Mouse (Mus musculus): ENCODE measurements at regions not wholly inside any gene's neighbourhood (a gene's known extent, or its start where the extent isn't known, plus 50 kb on each side); places are given as distances from the start of the nearest gene placed in this dataset.

DNA sequence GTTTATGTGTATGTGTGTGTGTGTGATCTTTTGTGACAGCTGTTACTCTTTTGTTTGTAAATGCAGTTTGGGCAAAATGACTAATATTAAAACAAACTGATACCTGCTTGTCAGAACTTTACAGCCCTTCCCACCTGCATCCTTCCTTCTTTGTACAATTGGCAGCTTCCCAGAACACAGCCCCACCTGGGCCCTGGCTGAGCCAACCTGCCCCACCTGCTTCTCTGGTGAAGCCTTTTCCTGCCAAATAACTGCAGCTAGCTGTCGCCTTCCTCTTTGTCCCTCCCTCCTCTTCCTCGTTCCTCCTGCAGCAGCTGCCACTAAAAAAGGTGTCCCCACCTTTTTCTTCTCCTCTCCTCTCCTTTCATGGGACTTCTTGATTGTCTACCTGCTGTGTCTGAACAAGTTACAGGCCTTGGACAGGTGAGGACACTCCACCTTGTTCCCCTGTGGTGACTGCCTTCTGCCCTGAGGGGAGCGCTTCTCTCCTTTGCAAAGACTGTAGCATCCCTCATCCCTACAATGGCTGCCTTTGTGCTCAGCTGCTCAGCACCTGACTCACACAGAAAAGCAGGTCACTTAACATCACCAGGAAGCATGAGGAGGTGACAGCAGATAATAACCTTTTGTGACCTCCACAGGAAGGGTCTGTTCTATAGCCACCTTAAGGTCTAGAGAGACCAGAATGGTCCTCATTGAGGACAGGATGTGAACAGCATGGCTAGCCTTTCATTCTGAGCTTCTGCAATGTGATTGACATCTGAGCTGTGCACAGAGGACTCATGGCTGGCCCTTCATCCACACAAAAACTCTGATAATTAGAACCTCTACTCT lies 295.2 kb downstream of the Epha4 start:
- Histone ChIP-seq H3K9ac (no peak overlapping the region), H3K36me3 (replicated peaks; ENCODE audit: control insufficient read depth, insufficient read depth) (no peaks in the 10 kb centered on the region), H3K4me3 (replicated peaks; ENCODE audit: low read length) (no peak overlapping the region), H3K27me3 (ENCODE audit: control insufficient read depth, insufficient read depth, low read length) (no peaks in the 10 kb centered on the region), H3K4me2 (replicated peaks) (no peak overlapping the region), H3K4me1 (replicated peaks; ENCODE audit: control insufficient read depth, insufficient read depth, low read length) (no peaks in the 10 kb centered on the region), H3K9me3 (ENCODE audit: control insufficient read depth, low read length) (no peaks in the 10 kb centered on the region), H3K27ac (no peak overlapping the region)
- WGBS: 90% methylated on average over 3 of the region's 3 CpGs
- no peak for DNase-seq (ENCODE audit: low spot score)
- ATAC-seq (ENCODE audit: low FRiP score): no peak

DNA sequence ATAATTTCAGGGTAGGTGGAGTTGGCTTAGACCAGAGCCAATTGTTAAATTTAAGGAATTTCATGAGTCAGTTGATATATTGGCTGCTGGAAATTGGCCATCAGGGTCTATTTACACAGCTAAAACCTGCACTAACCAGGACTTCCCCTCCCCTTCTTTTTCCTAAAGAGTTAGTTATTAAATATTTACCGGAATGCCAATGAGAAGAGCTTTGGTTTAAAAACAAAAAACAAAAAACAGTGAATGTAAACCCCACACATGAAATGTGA lies 294.6 kb downstream of the Epha4 start:
- ATAC-seq (ENCODE audit: low FRiP score): no peak
- Histone ChIP-seq H3K4me3 (replicated peaks; ENCODE audit: low read length) (no peak overlapping the region), H3K36me3 (replicated peaks; ENCODE audit: control insufficient read depth, insufficient read depth) (no peaks in the 10 kb centered on the region), H3K27me3 (ENCODE audit: control insufficient read depth, insufficient read depth, low read length) (no peaks in the 10 kb centered on the region), H3K9ac (no peak overlapping the region), H3K4me2 (replicated peaks) (no peak overlapping the region), H3K4me1 (replicated peaks; ENCODE audit: control insufficient read depth, insufficient read depth, low read length) (no peaks in the 10 kb centered on the region), H3K9me3 (ENCODE audit: control insufficient read depth, low read length) (no peaks in the 10 kb centered on the region), H3K27ac (no peak overlapping the region)
- WGBS: 89% methylated on average over 1 of the region's 1 CpGs
- DNase-seq (ENCODE audit: low spot score): no peak

DNA sequence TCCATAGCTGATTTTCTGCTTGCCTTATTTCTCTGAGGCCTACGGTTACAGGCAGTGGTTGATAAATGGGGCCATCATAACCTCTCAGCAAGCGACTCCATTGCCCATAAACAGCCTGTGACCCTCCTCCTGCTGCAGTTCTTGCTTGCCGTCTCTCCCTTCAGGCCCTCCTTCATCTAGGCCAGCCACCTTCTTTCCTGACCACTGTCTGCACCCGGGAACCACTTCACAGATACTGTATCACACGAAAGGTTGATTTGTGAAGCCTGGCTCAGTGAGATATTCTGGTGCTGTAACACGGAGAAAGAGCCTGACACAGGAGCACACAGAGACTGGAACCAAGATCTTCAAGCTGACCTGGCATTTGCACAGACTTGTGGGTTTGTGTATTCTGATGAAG lies 294.1 kb downstream of the Epha4 start:
- no peaks in the 10 kb centered on the region for H3K27me3 ChIP-seq (ENCODE audit: control insufficient read depth, insufficient read depth, low read length)
- H3K9ac ChIP-seq: no peak overlapping the region
- H3K4me2 ChIP-seq (replicated peaks): no peak overlapping the region
- H3K4me3 ChIP-seq (replicated peaks; ENCODE audit: low read length): no peak overlapping the region
- no peaks in the 10 kb centered on the region for H3K9me3 ChIP-seq (ENCODE audit: control insufficient read depth, low read length)
- no peak overlapping the region for H3K27ac ChIP-seq
- ATAC-seq (ENCODE audit: low FRiP score) (no peak), DNase-seq (ENCODE audit: low spot score) (no peak)
- no peaks in the 10 kb centered on the region for H3K4me1 ChIP-seq (replicated peaks; ENCODE audit: control insufficient read depth, insufficient read depth, low read length)
- no peaks in the 10 kb centered on the region for H3K36me3 ChIP-seq (replicated peaks; ENCODE audit: control insufficient read depth, insufficient read depth)
- WGBS: 77% methylated on average over 6 of the region's 6 CpGs

DNA sequence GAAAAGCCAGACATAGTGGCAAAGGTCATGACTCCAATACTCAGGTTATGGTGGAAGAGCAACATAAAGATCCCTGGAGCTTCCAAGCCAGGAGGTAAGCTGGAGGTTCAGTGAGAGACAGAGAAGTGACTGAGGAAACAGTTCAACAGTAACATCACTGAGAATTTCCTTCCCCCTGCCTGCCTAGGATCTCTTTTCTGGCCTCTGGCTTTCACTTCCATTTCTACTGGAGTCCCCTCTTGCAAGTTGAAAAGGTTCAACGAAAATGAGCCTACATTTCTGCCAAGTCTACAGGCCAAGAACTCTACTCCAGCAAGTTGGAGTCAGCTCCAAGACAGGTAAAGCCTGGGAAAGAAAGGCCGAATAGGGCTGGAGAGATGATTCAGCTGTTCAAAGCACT lies 293.0 kb downstream of the Epha4 start:
- ATAC-seq (ENCODE audit: low FRiP score): no peak

DNA sequence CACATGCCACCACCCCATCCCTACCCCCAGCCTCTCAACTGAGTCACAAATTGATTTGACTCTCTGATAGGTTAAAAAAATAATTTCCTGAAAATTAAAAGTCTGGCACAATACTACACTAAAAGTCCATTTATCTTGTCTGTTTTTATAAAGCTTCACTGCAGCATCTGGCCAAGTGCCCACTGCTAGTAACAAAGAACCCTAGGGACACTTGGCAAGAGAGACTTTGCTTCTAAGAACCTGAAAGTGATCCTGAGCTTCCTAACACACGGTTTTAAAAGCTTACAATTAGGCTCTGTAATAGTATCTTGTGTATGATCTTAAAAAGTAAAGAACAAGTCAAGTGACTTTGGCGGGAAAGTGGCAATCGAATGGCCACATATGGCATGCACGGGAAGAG lies 288.3 kb downstream of the Epha4 start:
- DNase-seq (ENCODE audit: low spot score) (no peak), ATAC-seq (ENCODE audit: low FRiP score) (no peak)
- 0 out of 2 replicates have a peak, but pooled peaks cover 2% of the 10 kb centered on the region for H3K4me1 ChIP-seq (replicated peaks; ENCODE audit: control insufficient read depth, insufficient read depth, low read length)
- no peak overlapping the region for H3K9ac ChIP-seq
- H3K27ac ChIP-seq: no peak overlapping the region
- H3K4me3 ChIP-seq (replicated peaks; ENCODE audit: low read length): no peak overlapping the region
- 48% methylated on average over 4 of the region's 4 CpGs for WGBS
- no peaks in the 10 kb centered on the region for H3K9me3 ChIP-seq (ENCODE audit: control insufficient read depth, low read length)
- no peak overlapping the region for H3K4me2 ChIP-seq (replicated peaks)
- no peaks in the 10 kb centered on the region for H3K27me3 ChIP-seq (ENCODE audit: control insufficient read depth, insufficient read depth, low read length)
- H3K36me3 ChIP-seq (replicated peaks; ENCODE audit: control insufficient read depth, insufficient read depth): no peaks in the 10 kb centered on the region

More for the DNA sequence above, 293.0 kb downstream of the Epha4 start:
- Histone ChIP-seq H3K9ac (no peak overlapping the region), H3K9me3 (ENCODE audit: control insufficient read depth, low read length) (no peaks in the 10 kb centered on the region), H3K4me1 (replicated peaks; ENCODE audit: control insufficient read depth, insufficient read depth, low read length) (no peaks in the 10 kb centered on the region), H3K4me2 (replicated peaks) (no peak overlapping the region), H3K36me3 (replicated peaks; ENCODE audit: control insufficient read depth, insufficient read depth) (no peaks in the 10 kb centered on the region), H3K27ac (no peak overlapping the region), H3K27me3 (ENCODE audit: control insufficient read depth, insufficient read depth, low read length) (no peaks in the 10 kb centered on the region), H3K4me3 (replicated peaks; ENCODE audit: low read length) (no peak overlapping the region)
- no peak for DNase-seq (ENCODE audit: low spot score)
- 90% methylated on average over 2 of the region's 2 CpGs for WGBS

DNA sequence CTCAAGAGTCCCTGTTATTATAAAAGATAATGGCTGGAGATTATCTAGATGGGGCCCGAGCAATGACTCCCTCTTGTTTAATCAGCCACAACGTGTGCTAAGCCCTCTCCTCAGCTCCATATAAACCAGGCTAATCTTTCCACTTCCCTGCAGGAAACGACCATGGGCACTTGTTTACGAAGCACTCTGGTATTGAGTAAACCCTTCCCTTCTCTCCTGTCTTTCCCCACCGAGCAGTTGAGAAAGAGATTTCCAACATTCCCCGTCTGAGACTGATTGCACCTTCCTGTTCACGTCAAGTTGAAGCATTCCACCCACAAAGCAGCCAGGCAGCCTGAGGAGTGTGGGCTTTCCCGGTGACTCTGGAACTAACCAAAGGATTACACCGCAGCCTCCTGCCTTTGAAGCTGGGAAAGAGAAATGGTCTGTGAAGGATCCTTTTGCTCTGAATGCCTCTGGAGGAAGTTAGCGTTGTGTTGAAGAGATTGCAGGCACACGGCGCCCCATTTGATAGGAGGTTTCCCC lies 287.8 kb downstream of the Epha4 start:
- DNase-seq (ENCODE audit: low spot score) (no peak), ATAC-seq (ENCODE audit: low FRiP score) (no peak)
- no peaks in the 10 kb centered on the region for H3K36me3 ChIP-seq (replicated peaks; ENCODE audit: control insufficient read depth, insufficient read depth)
- no peak overlapping the region for H3K9ac ChIP-seq
- H3K9me3 ChIP-seq (ENCODE audit: control insufficient read depth, low read length): no peaks in the 10 kb centered on the region
- 0 out of 2 replicates have a peak overlapping the region, but pooled peaks have one; percentile 11 for H3K4me2 ChIP-seq (replicated peaks)
- WGBS: 23% methylated on average over 12 of the region's 12 CpGs
- no peaks in the 10 kb centered on the region for H3K27me3 ChIP-seq (ENCODE audit: control insufficient read depth, insufficient read depth, low read length)
- no peak overlapping the region for H3K27ac ChIP-seq
- no peak overlapping the region for H3K4me3 ChIP-seq (replicated peaks; ENCODE audit: low read length)
- 0 out of 2 replicates have a peak, but pooled peaks cover 2% of the 10 kb centered on the region for H3K4me1 ChIP-seq (replicated peaks; ENCODE audit: control insufficient read depth, insufficient read depth, low read length)

DNA sequence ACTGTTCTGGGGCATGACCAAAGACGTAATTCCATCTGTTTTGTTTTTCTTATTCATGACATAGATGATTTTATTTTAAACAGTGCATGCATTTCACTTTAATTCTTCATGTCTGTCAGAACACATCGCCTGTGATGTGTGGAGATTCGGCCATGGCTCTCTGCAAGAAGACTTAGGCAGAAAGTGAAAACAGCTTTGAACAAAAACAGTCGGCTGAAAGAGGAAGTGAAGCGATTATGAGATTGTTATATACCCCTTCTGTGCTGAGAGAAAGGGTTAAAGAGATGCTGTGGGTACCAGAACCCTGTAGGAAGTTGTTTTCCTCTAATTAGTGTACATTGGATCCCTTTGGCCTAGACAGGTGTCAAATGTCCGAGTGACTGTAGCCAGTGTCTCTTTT lies 287.1 kb downstream of the Epha4 start:
- no peak for ATAC-seq (ENCODE audit: low FRiP score)
- no peak for DNase-seq (ENCODE audit: low spot score)
- no peaks in the 10 kb centered on the region for H3K36me3 ChIP-seq (replicated peaks; ENCODE audit: control insufficient read depth, insufficient read depth)
- H3K4me3 ChIP-seq (replicated peaks; ENCODE audit: low read length): no peak overlapping the region
- no peaks in the 10 kb centered on the region for H3K27me3 ChIP-seq (ENCODE audit: control insufficient read depth, insufficient read depth, low read length)
- no peak overlapping the region for H3K27ac ChIP-seq
- H3K9me3 ChIP-seq (ENCODE audit: control insufficient read depth, low read length): no peaks in the 10 kb centered on the region
- 0 out of 2 replicates have a peak, but pooled peaks cover 2% of the 10 kb centered on the region for H3K4me1 ChIP-seq (replicated peaks; ENCODE audit: control insufficient read depth, insufficient read depth, low read length)
- no peak overlapping the region for H3K9ac ChIP-seq
- 72% methylated on average over 6 of the region's 6 CpGs for WGBS
- H3K4me2 ChIP-seq (replicated peaks): no peak overlapping the region

DNA sequence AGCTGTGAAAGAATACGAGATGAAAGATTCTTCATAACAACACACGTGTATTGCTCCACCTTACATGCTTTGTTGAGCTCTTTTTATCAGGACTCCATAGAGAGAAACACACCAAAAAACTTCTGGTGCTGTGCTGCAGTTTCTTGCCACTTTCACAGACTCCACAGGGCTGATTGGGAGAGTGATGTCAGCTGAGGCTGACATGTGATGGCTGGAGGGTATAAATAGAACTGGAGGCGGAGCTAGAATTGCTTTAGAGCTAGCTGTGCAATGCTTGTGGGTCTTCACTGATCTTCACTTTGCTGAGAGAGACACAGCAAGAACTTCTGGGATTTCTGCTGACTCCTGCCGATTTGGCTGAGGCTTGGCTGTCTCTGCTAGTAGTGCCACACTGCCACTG lies 285.3 kb downstream of the Epha4 start:
- 86% methylated on average over 4 of the region's 4 CpGs for WGBS

DNA sequence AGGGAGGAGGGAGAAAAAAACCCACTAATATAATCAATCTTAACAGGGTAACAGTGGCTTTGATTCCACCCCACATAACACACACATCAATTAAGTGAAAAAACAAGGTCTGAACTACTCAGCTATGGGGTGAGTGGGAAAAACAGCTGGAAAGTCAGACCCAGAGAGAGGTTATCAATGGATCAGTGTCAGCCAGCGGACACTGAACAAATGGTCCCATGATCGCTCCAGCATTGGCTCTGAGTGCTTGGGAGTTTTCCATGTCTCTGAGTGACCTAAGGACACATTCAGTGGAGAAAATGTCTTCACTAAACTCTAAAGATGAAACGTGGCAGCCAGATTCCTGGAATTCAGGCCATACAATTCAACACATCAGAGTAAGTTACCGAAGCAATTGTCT lies 281.9 kb downstream of the Epha4 start:
- H3K9me3 ChIP-seq (ENCODE audit: control insufficient read depth, low read length): no peaks in the 10 kb centered on the region
- H3K9ac ChIP-seq: no peak overlapping the region
- no peak overlapping the region for H3K4me2 ChIP-seq (replicated peaks)
- H3K4me1 ChIP-seq (replicated peaks; ENCODE audit: control insufficient read depth, insufficient read depth, low read length): no peaks in the 10 kb centered on the region
- WGBS: 74% methylated on average over 4 of the region's 4 CpGs
- H3K27me3 ChIP-seq (ENCODE audit: control insufficient read depth, insufficient read depth, low read length): no peaks in the 10 kb centered on the region
- H3K4me3 ChIP-seq (replicated peaks; ENCODE audit: low read length): no peak overlapping the region
- H3K36me3 ChIP-seq (replicated peaks; ENCODE audit: control insufficient read depth, insufficient read depth): no peaks in the 10 kb centered on the region
- no peak for DNase-seq (ENCODE audit: low spot score)
- no peak for ATAC-seq (ENCODE audit: low FRiP score)
- H3K27ac ChIP-seq: no peak overlapping the region

More for the DNA sequence above, 285.3 kb downstream of the Epha4 start:
- H3K4me1 ChIP-seq (replicated peaks; ENCODE audit: control insufficient read depth, insufficient read depth, low read length): 0 out of 2 replicates have a peak, but pooled peaks cover 2% of the 10 kb centered on the region
- H3K36me3 ChIP-seq (replicated peaks; ENCODE audit: control insufficient read depth, insufficient read depth): no peaks in the 10 kb centered on the region
- no peaks in the 10 kb centered on the region for H3K27me3 ChIP-seq (ENCODE audit: control insufficient read depth, insufficient read depth, low read length)
- no peaks in the 10 kb centered on the region for H3K9me3 ChIP-seq (ENCODE audit: control insufficient read depth, low read length)
- H3K27ac ChIP-seq: no peak overlapping the region
- no peak for DNase-seq (ENCODE audit: low spot score)
- no peak for ATAC-seq (ENCODE audit: low FRiP score)
- no peak overlapping the region for H3K9ac ChIP-seq
- no peak overlapping the region for H3K4me2 ChIP-seq (replicated peaks)
- H3K4me3 ChIP-seq (replicated peaks; ENCODE audit: low read length): no peak overlapping the region
